Mouse (Mus musculus) layer of hippocampus, adult 9-10 months (tissue): ENCODE results near the gene Ube2q2.
"Not testable (repeated sequence)": the region's sequence is repeated elsewhere in the genome, so short reads cannot be mapped to it uniquely, and the experiment has no call there.

ENCODE experiments used
- DNase-seq: peaks from one replicate; pipeline ENCODE4 v3.0.0; 2022; ENCODE audit warnings: low spot score

Gene Ube2q2

DNA sequence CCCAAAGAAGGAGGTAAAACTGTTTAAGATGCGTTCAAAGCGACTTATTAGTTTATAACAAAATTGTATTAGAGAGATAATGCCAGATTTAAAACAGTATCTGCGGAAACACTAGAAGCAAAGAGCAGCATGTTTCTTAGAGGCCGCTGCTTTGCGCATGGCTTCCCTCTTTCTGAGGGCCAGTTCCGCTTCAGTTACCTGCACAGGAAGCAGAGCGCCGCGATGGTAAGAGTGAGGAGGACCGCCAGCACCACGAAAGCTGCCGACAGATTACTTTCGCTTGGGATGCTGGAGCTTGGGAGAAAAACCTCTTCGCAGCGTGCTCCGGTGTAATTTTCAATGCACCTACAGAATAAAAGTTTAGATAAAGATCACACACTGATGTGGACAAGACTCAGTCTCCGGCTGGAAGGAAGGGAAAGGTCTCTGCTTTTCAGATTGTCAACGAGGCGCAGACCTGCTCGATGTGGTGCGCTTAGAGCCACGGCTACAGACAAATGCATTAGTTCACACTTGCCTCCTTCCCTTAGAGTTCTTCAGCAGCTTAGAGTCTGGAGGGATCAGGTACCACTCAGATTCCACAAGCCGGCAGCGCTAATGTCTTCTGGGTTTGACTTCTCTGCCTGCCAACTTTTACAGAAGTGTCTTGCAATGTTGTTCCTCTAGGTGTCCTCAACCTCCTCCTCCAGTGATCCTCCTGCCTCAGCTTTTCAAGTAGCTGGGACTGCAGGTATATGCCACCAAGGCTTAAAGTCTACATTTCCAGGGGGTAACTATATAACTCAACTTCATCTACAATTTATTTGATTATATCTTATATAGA is 93.4 kb downstream of the Ube2q2 start:
- DNase-seq = no peak

GRCm38 (mm10) chr9:55243280-55243679 is 94.6 kb downstream of the Ube2q2 start:
- no peak for DNase-seq

DNA sequence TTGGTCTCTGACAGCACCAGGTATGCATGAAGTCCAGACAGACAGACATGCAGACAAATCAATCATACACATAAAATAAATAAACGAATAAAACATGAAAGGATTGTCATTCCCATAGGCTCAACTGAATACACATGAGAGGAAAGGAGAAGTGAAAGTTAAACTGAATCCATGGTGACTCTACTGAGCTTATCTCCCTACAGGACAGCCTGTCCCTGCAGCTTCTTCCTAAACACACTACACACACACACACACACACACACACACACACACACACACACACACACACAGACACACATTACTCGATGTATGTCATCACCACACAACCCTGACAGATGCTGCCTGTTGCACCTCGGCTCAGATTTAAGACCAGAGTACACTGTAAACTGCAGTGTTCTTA is 95.4 kb downstream of the Ube2q2 start:
- no peak for DNase-seq

DNA sequence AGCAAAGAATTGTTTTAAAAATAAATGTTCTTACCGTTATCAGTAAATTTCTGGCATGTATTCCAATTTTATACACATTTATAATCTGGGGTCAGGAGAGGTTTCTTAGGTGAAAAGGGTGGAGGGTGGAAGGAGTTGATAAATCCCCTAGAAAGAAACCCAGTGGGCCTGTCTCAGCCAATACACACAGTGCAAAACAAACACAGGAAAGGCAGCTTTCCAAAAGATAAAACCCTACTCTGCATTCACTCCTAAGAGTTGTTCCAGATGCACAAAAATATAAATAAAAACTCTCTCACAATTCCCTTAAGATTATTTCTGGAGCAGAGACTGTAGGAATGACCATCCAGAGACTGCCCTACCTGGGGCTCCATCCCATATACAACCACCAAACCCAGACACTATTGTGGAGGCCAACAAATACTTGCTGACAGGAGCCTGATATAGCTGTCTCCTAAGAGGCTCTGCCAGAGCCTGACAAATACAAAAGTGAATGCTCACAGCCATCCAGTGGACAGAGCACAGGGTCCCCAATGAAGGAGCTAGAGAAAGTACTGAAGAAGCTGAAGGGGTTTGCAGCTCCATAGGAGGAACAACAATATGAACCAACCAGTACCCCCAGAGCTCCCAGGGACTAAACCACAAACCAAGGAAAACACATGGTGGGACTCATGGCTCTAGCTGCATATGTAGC is 96.5 kb downstream of the Ube2q2 start:
- not testable (repeated sequence) for DNase-seq

GRCm38 (mm10) chr9:55246440-55246839 is 97.8 kb downstream of the Ube2q2 start:
- no peak for DNase-seq

- no peak for DNase-seq
These were observed 98.3 kb downstream of the Ube2q2 start for GRCm38 (mm10) chr9:55246918-55247317.

DNA sequence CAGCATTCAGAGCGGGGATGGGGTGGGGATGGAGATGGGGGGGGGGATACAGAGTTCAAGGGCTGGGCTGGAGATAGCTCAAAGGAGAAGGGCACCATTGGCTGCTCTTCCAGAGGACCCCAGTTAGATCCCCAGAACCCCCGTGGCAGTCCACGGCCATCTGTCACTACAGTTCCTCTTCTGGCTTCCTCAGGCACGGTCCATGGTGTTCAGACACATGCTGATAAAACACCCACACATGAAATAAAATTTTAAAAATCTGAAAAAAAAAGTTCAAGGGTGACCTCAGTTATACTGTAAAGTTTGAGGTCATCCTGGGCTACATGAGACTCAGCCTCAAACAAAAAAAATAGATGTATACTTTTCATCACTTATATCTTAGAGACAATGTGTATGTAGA is 99.8 kb downstream of the Ube2q2 start:
- DNase-seq = no peak

DNA sequence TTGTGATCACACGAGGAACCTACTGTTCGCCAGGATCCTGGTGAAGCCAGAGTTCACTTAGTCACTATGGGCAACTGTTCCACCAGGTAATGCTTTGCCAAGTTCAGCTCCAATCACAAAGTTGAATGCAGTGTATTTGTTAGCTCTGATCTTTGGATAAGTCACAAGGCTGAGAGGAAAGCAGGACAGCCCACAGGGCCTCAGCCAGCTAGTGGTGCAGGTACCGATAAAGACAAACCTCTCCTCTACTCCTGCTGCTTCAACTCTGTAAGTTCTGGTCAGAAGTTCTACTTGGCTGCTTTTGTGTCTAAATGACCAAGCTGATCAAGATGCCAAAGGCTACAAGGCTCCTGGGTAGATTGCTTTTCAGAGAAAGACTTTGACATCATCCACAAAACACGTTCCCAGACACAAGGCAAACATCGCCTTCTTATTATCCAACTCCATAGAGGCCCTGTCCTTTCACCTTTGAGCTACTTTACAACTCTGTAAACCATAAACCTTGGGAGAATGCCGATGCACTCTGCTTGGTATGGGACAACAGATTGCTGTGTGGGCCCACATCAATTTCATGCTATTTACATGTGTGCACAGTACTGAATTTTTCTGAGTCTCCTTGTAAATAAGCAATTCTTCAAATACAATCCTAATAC is 102.1 kb downstream of the Ube2q2 start:
- no peak for DNase-seq

GRCm38 (mm10) chr9:55252097-55252496 is 103.4 kb downstream of the Ube2q2 start:
- DNase-seq = not testable (repeated sequence)

GRCm38 (mm10) chr9:55253849-55254248 is 105.2 kb downstream of the Ube2q2 start:
- no peak for DNase-seq

- DNase-seq = no peak
These were observed 106.4 kb downstream of the Ube2q2 start for GRCm38 (mm10) chr9:55255056-55255455.

DNA sequence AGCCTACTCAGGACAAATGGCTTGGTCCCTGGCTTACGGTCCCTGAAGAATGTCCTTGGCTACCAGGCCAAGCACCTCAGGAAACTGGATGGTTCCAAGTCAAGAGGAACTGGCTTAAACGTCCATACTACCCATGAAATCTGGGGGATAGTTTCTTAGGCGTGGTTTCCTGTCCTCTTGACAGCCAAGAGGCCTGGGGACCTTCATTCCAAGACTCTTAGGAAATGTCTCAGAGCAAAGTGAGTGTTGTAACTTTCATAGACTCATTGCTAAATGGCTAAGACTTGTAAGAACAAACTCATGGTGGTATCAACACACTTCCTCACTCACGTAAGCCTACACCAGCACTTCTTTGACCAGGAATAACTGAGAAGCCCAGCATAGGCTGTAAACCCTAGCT is 107.0 kb downstream of the Ube2q2 start:
- no peak for DNase-seq

DNA sequence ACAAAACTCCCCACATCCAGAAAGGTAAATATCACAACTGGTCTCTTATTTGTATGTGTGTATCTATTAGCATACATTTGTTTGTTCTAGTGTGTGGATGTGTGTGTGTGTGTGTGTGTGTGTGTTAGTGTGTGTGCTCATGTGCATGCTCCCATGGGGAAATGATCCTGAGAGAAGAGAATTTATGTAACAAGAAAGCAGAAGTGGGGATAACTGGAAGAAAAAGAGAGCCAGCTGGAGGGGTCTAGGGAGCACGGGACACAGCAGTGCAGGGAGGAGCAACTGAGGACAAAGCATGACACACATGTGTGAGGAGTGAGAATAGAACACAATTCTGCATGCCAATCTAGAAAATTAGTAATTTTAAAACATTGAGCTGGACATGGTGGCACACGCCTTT is 108.5 kb downstream of the Ube2q2 start:
- no peak for DNase-seq
